Mouse (Mus musculus) limb, embryonic 11.5 days (tissue): ENCODE data around the gene Frmd4a. TPM values are rescaled to one million over a fixed set of nuclear protein-coding genes. Genes with fewer than 3 reads are reported as not detected.

ENCODE experiments used
- ATAC-seq: fragments of 200-750 bp; cut with Nextera tagmentation; 2 replicates; pipeline ENCODE4 v1.8.0; 2017; ENCODE audit warnings: low read depth; ENCODE audit not compliant: insufficient number of reproducible peaks, low FRiP score, low TSS enrichment
- DNase-seq: peaks from one replicate; pipeline ENCODE4 v3.0.0-alpha.2; 2015; ENCODE audit warnings: low spot score
- H3K27ac ChIP-seq: fragments of 300-500 bp; sonication (generic); replicated peaks from 2 replicates; pipeline ENCODE4 v1.5.1; 2014; ENCODE audit warnings: low read depth, mild to moderate bottlenecking, low read length
- H3K27me3 ChIP-seq: fragments of 300-500 bp; sonication (generic); 2 replicates; pipeline ENCODE4 v1.6.1; 2014; ENCODE audit warnings: mild to moderate bottlenecking, low read length, mixed read lengths; ENCODE audit not compliant: control insufficient read depth, insufficient read depth
- H3K36me3 ChIP-seq: fragments of 300-500 bp; sonication (generic); 2 replicates; pipeline ENCODE4 v1.6.1; 2014; ENCODE audit warnings: mild to moderate bottlenecking, low read length, moderate library complexity, mixed read lengths; ENCODE audit not compliant: control insufficient read depth, insufficient read depth
- H3K4me1 ChIP-seq: fragments of 300-500 bp; sonication (generic); 2 replicates; pipeline ENCODE4 v1.6.1; 2014; ENCODE audit warnings: low read length, mixed read lengths; ENCODE audit not compliant: control insufficient read depth, insufficient read depth
- H3K4me2 ChIP-seq: fragments of 300-500 bp; sonication (generic); 2 replicates; pipeline ENCODE4 v1.6.1; 2014; ENCODE audit warnings: low read depth, mild to moderate bottlenecking, moderate library complexity; ENCODE audit not compliant: severe bottlenecking
- H3K4me3 ChIP-seq: fragments of 300-500 bp; sonication (generic); 2 replicates; pipeline ENCODE4 v1.5.1; 2014; ENCODE audit warnings: low read depth, low read length
- H3K9ac ChIP-seq: fragments of 300-500 bp; sonication (generic); 2 replicates; pipeline ENCODE4 v1.6.1; 2014; ENCODE audit warnings: mild to moderate bottlenecking, low read length
- H3K9me3 ChIP-seq: fragments of 300-500 bp; sonication (generic); 2 replicates; pipeline ENCODE4 v1.6.1; 2016; ENCODE audit warnings: low read length; ENCODE audit not compliant: control insufficient read depth
- WGBS: fragments of 180-500 bp; shearing (Covaris S2); extraction: QIAGEN DNeasy Blood & Tissue Kit; methylation state at CpG from one replicate; pipeline ENCODE4 v1.1.7; 2014; 5-methylcytosine and 5-hydroxymethylcytosine counted together
- polyA plus RNA-seq: library from polyadenylated mRNA; unstranded; fragments of >200 nt; fragmentation: Nextera tagmentation; extraction: Ambion mirVana; gene quantifications from 2 replicates; pipeline ENCODE4 v1.2.1, GENCODE M21; 2014

The Frmd4a gene
- polyA plus RNA-seq, 1 experiment from 2014 or later: 65.3 TPM

GRCm38 (mm10) chr2:4036651-4037117, 19.2 kb downstream of the Frmd4a start:
- no peak overlapping the region for H3K9ac ChIP-seq
- 95% methylated on average over 8 of the region's 8 CpGs for WGBS
- H3K9me3 ChIP-seq: no peaks in the 10 kb centered on the region
- H3K27ac ChIP-seq: no peak overlapping the region
- H3K4me3 ChIP-seq: no peak overlapping the region
- H3K4me2 ChIP-seq: no peak overlapping the region
- DNase-seq (no peak), ATAC-seq (no peak)
- H3K4me1 ChIP-seq: no peaks in the 10 kb centered on the region
- H3K27me3 ChIP-seq: no peaks in the 10 kb centered on the region
- H3K36me3 ChIP-seq: no peaks in the 10 kb centered on the region

GRCm38 (mm10) chr2:4042009-4042408, 24.5 kb downstream of the Frmd4a start:
- DNase-seq: peak; percentile 42
- WGBS: 11% methylated on average over 3 of the region's 3 CpGs
- no peaks in the 10 kb centered on the region for H3K27me3 ChIP-seq
- no peaks in the 10 kb centered on the region for H3K36me3 ChIP-seq
- H3K9me3 ChIP-seq: no peaks in the 10 kb centered on the region
- H3K9ac ChIP-seq: no peak overlapping the region
- no peak overlapping the region for H3K4me3 ChIP-seq
- H3K27ac ChIP-seq: no peak overlapping the region
- H3K4me2 ChIP-seq: no peak overlapping the region
- peak; percentile 75; the same call in 1 of the 2 replicates for ATAC-seq
- H3K4me1 ChIP-seq: no peaks in the 10 kb centered on the region

GRCm38 (mm10) chr2:4055481-4055880, 38.0 kb downstream of the Frmd4a start:
- H3K4me3 ChIP-seq: no peak overlapping the region
- no peak overlapping the region for H3K4me2 ChIP-seq
- H3K9ac ChIP-seq: no peak overlapping the region
- no peak for ATAC-seq
- H3K27me3 ChIP-seq: no peaks in the 10 kb centered on the region
- H3K27ac ChIP-seq: no peak overlapping the region
- DNase-seq: no peak
- 78% methylated on average over 2 of the region's 2 CpGs for WGBS
- no peaks in the 10 kb centered on the region for H3K36me3 ChIP-seq
- peaks cover 5% of the 10 kb centered on the region for H3K4me1 ChIP-seq
- no peaks in the 10 kb centered on the region for H3K9me3 ChIP-seq

- WGBS: 50% methylated on average over 2 of the region's 2 CpGs
- H3K9ac ChIP-seq: no peak overlapping the region
- no peak for DNase-seq
- no peak overlapping the region for H3K27ac ChIP-seq
- H3K9me3 ChIP-seq: no peaks in the 10 kb centered on the region
- no peaks in the 10 kb centered on the region for H3K36me3 ChIP-seq
- no peak overlapping the region for H3K4me2 ChIP-seq
- no peak for ATAC-seq
- peaks cover 8% of the 10 kb centered on the region for H3K4me1 ChIP-seq
- no peak overlapping the region for H3K4me3 ChIP-seq
- H3K27me3 ChIP-seq: no peaks in the 10 kb centered on the region
Measured at GRCm38 (mm10) chr2:4060675-4061074, 43.2 kb downstream of the Frmd4a start.

GRCm38 (mm10) chr2:4071831-4072230, 54.3 kb downstream of the Frmd4a start:
- Histone ChIP-seq H3K4me3 (no peak overlapping the region), H3K27ac (no peak overlapping the region), H3K27me3 (no peaks in the 10 kb centered on the region), H3K36me3 (no peaks in the 10 kb centered on the region), H3K4me1 (peaks cover 9% of the 10 kb centered on the region), H3K9ac (no peak overlapping the region), H3K4me2 (no peak overlapping the region), H3K9me3 (no peaks in the 10 kb centered on the region)
- WGBS: 37% methylated on average over 7 of the region's 7 CpGs
- no peak for DNase-seq
- ATAC-seq: no peak

GRCm38 (mm10) chr2:4083877-4084276, 66.4 kb downstream of the Frmd4a start:
- Histone ChIP-seq H3K4me1 (no peaks in the 10 kb centered on the region), H3K4me2 (no peak overlapping the region), H3K27ac (no peak overlapping the region), H3K36me3 (no peaks in the 10 kb centered on the region), H3K9ac (no peak overlapping the region), H3K27me3 (no peaks in the 10 kb centered on the region), H3K9me3 (no peaks in the 10 kb centered on the region), H3K4me3 (no peak overlapping the region)
- no peak for DNase-seq
- no peak for ATAC-seq
- 87% methylated on average over 6 of the region's 6 CpGs for WGBS

- WGBS: 85% methylated on average over 1 of the region's 1 CpGs
- Histone ChIP-seq H3K36me3 (no peaks in the 10 kb centered on the region), H3K4me3 (no peak overlapping the region), H3K4me2 (no peak overlapping the region), H3K9me3 (no peaks in the 10 kb centered on the region), H3K27ac (no peak overlapping the region), H3K9ac (no peak overlapping the region), H3K4me1 (no peaks in the 10 kb centered on the region; the same call in 1 of the 2 replicates), H3K27me3 (no peaks in the 10 kb centered on the region)
- DNase-seq: no peak
- ATAC-seq: no peak
Measured at GRCm38 (mm10) chr2:4097601-4098000, 80.1 kb downstream of the Frmd4a start.

- no peak overlapping the region for H3K4me3 ChIP-seq
Measured at GRCm38 (mm10) chr2:4098948-4099776, 81.6 kb downstream of the Frmd4a start.

More at GRCm38 (mm10) chr2:4098948-4099776, 81.6 kb downstream of the Frmd4a start:
- WGBS: 75% methylated on average over 8 of the region's 8 CpGs
- no peaks in the 10 kb centered on the region for H3K36me3 ChIP-seq
- no peak overlapping the region for H3K27ac ChIP-seq
- no peaks in the 10 kb centered on the region; the same call in 1 of the 2 replicates for H3K4me1 ChIP-seq
- H3K27me3 ChIP-seq: no peaks in the 10 kb centered on the region
- ATAC-seq (no peak), DNase-seq (peak; percentile 32)
- no peaks in the 10 kb centered on the region for H3K9me3 ChIP-seq
- no peak overlapping the region for H3K9ac ChIP-seq
- H3K4me2 ChIP-seq: no peak overlapping the region
